Mouse (Mus musculus) E14TG2a.4 (cell line): ENCODE measurements around the gene Efna5.

Source experiments
- CTCF ChIP-seq: conservative IDR thresholded peaks from 2 replicates; pipeline ENCODE4 v1.5.1; 2014; ENCODE audit warnings: low read length
- POU5F1 ChIP-seq: IDR thresholded peaks from 2 replicates; pipeline ENCODE4 v1.6.1; 2014; ENCODE audit warnings: low read length, borderline replicate concordance

DNA sequence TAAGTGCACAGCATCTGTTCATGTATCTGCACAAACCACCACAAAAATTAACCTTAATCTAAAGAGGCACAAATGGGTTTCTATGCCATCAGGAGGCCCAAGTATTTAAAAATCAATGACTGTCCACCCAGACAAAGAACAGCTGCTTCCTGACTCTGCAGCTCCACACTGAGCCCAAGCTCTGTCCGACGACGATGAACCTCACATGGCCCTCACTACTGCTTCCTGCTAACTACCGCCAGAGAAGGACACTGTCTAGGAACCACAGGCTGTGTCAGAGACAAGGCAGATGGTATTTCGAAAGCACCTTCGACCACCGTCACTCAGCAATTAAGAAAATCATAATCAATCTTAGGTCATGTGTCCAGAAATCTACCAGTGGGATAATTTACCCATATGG lies 29.8 kb downstream of the Efna5 start:
- TF ChIP-seq CTCF (no peak), POU5F1 (no peak)
